Mouse (Mus musculus) right cerebral cortex, postnatal 10 days (tissue): ENCODE data around the gene Olfr479.
"Not testable (repeated sequence)": the region's sequence is repeated elsewhere in the genome, so short reads cannot be mapped to it uniquely, and the experiment has no call there.

Experiments
- DNase-seq, 2 experiments: peaks; one replicate each; pipeline ENCODE4 v3.0.0; 2021; ENCODE audit warnings: low spot score in 2 of 2

Olfr479 gene

GRCm38 (mm10) chr7:108050393-108050792 lies at the start of gene Olfr479:
Olfr479 (plus strand) TSS chr7:108050693.
- DNase-seq: no peak

DNA sequence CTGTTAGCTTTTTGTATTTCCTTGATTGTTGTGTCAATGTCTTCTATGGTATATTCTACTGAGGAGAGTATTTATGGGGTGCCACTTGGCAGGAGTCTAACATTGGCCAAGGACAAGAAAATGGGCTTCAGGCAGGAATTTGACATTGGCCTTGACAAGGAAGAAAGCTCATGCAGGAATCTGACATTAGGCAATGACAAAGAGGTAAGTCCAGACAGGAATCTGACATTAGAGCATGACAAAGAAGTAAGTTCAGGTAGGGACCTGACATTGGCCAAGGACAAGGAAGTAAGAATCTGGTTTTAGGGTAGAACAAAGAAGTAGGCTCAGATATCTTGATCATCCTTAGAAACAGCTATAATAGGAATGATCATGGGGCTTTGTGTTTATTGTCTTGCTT lies 36.2 kb upstream of the Olfr479 start:
- DNase-seq: not testable (repeated sequence)

- no peak for DNase-seq
Observed at GRCm38 (mm10) chr7:108033889-108034288, 16.6 kb upstream of the Olfr479 start, which contains the start of gene Olfr478. Olfr478 (minus strand) TSS chr7:108033989.

GRCm38 (mm10) chr7:108067246-108067645 lies 16.8 kb downstream of the Olfr479 start, which contains the start of gene Olfr480:
Olfr480 (minus strand) TSS chr7:108067346.
- DNase-seq: no peak

GRCm38 (mm10) chr7:108079555-108079954 lies 29.1 kb downstream of the Olfr479 start, which contains the start of gene Olfr481:
Olfr481 (plus strand) TSS chr7:108079855.
- no peak for DNase-seq

GRCm38 (mm10) chr7:108097486-108097885 lies 47.0 kb downstream of the Olfr479 start, which contains the start of gene Olfr482:
Olfr482 (minus strand) TSS chr7:108097586.
- DNase-seq: no peak

DNA sequence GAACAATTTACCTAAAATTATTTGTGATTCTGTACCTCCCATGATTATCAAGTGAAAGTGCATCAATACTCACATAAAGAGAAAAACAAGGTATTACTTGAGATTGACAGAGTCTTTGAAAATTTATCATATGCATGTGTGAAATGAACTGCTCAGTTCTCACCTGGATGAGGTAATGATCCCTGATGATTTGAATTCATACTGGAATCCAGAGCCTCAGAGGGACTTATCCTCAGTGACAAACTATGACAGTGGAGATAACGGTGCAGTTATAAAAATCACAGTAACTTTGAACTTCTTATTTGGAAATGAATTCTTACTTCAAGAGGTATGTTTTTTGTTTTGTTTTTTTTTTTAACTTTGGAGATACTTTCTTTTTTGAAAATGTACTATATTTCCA lies 50.1 kb downstream of the Olfr479 start, which contains the start of gene Olfr483:
Gene Olfr483 (plus strand): TSS at position 301 of the 400 bp plus-strand sequence.
- no peak for DNase-seq
